Mouse (Mus musculus) neural tube, embryonic 11.5 days (tissue): Measurements from ENCODE around the gene Fam192a. TPM values are rescaled to one million over a fixed set of nuclear protein-coding genes. Genes with fewer than 3 reads are reported as not detected.

Experiments used
- ATAC-seq: fragments of 200-750 bp; cut with Nextera tagmentation; 2 replicates; pipeline ENCODE4 v1.8.0; 2017; ENCODE audit warnings: moderate number of reproducible peaks, mild to moderate bottlenecking, moderate TSS enrichment, moderate library complexity; ENCODE audit not compliant: insufficient read depth, low FRiP score, low TSS enrichment
- DNase-seq: peaks from one replicate; pipeline ENCODE4 v3.0.0-alpha.2; 2015; ENCODE audit warnings: low spot score
- H3K27ac ChIP-seq: fragments of 300-500 bp; sonication (generic); 2 replicates; pipeline ENCODE4 v1.5.1; 2014; ENCODE audit warnings: low read depth, mild to moderate bottlenecking, low read length
- H3K27me3 ChIP-seq: fragments of 300-500 bp; sonication (generic); 2 replicates; pipeline ENCODE4 v1.6.1; 2014; ENCODE audit warnings: mild to moderate bottlenecking, low read length, mixed read lengths; ENCODE audit not compliant: control insufficient read depth, insufficient read depth
- H3K36me3 ChIP-seq: fragments of 300-500 bp; sonication (generic); 2 replicates; pipeline ENCODE4 v1.6.1; 2014; ENCODE audit warnings: mild to moderate bottlenecking, low read length, moderate library complexity, mixed read lengths; ENCODE audit not compliant: control insufficient read depth, insufficient read depth
- H3K4me1 ChIP-seq: fragments of 300-500 bp; sonication (generic); 2 replicates; pipeline ENCODE4 v1.6.1; 2014; ENCODE audit warnings: low read length, mixed read lengths; ENCODE audit not compliant: control insufficient read depth, insufficient read depth
- H3K4me2 ChIP-seq: fragments of 300-500 bp; sonication (generic); 2 replicates; pipeline ENCODE4 v1.6.1; 2014; ENCODE audit warnings: low read depth, mild to moderate bottlenecking, moderate library complexity
- H3K4me3 ChIP-seq: fragments of 300-500 bp; sonication (generic); 2 replicates; pipeline ENCODE4 v1.5.1; 2014; ENCODE audit warnings: low read depth, low read length
- H3K9ac ChIP-seq: fragments of 300-500 bp; sonication (generic); 2 replicates; pipeline ENCODE4 v1.6.1; 2014; ENCODE audit warnings: mild to moderate bottlenecking, low read length
- H3K9me3 ChIP-seq: fragments of 300-500 bp; sonication (generic); 2 replicates; pipeline ENCODE4 v1.6.1; 2016; ENCODE audit warnings: low read length; ENCODE audit not compliant: control insufficient read depth
- WGBS: fragments of 180-500 bp; shearing (Covaris S2); extraction: QIAGEN DNeasy Blood & Tissue Kit; methylation state at CpG from one replicate; pipeline ENCODE4 v1.1.7; 2014; 5-methylcytosine and 5-hydroxymethylcytosine counted together
- polyA plus RNA-seq: library from polyadenylated mRNA; unstranded; fragments of >200 nt; fragmentation: Nextera tagmentation; extraction: Ambion mirVana; gene quantifications from 2 replicates; pipeline ENCODE4 v1.2.1, GENCODE M21; 2014

Fam192a gene
- polyA plus RNA-seq, 1 experiment from 2014 or later = 101 TPM

- H3K4me1 ChIP-seq = peaks cover 13% of the 10 kb centered on the region
- DNase-seq (peak; percentile 26), ATAC-seq (no peak)
- H3K27ac ChIP-seq = no peak overlapping the region
- WGBS = 54% methylated on average over 15 of the region's 15 CpGs
- H3K4me2 ChIP-seq = no peak overlapping the region; the same call in 1 of the 2 replicates
- no peak overlapping the region for H3K4me3 ChIP-seq
- no peaks in the 10 kb centered on the region for H3K27me3 ChIP-seq
- no peaks in the 10 kb centered on the region for H3K36me3 ChIP-seq
- H3K9me3 ChIP-seq = no peaks in the 10 kb centered on the region
- H3K9ac ChIP-seq = no peak overlapping the region
These were observed 35.2 kb downstream of the Fam192a start for GRCm38 (mm10) chr8:94566446-94567158.

- Histone ChIP-seq H3K36me3 (no peaks in the 10 kb centered on the region), H3K9me3 (no peaks in the 10 kb centered on the region), H3K27ac (no peak overlapping the region), H3K27me3 (no peaks in the 10 kb centered on the region), H3K4me2 (no peak overlapping the region), H3K4me3 (no peak overlapping the region), H3K9ac (no peak overlapping the region), H3K4me1 (peaks cover 18% of the 10 kb centered on the region)
- no peak for ATAC-seq
- peak; percentile 8 for DNase-seq
- 80% methylated on average over 6 of the region's 6 CpGs for WGBS
These were observed 35.8 kb downstream of the Fam192a start for GRCm38 (mm10) chr8:94566033-94566432.

- Histone ChIP-seq H3K4me2 (no peak overlapping the region), H3K9ac (no peak overlapping the region), H3K4me1 (peaks cover 20% of the 10 kb centered on the region), H3K36me3 (no peaks in the 10 kb centered on the region), H3K27me3 (no peaks in the 10 kb centered on the region), H3K27ac (no peak overlapping the region), H3K9me3 (no peaks in the 10 kb centered on the region), H3K4me3 (no peak overlapping the region)
- DNase-seq = no peak
- no peak for ATAC-seq
These were observed 37.4 kb downstream of the Fam192a start for GRCm38 (mm10) chr8:94564421-94564820.

- DNase-seq (peak; percentile 65), ATAC-seq (peak; percentile 75)
These were observed 40.5 kb downstream of the Fam192a start for GRCm38 (mm10) chr8:94561256-94561655.

GRCm38 (mm10) chr8:94557281-94557680 lies 44.5 kb downstream of the Fam192a start:
- Histone ChIP-seq H3K4me3 (no peak overlapping the region), H3K4me2 (no peak overlapping the region), H3K4me1 (peaks cover 10% of the 10 kb centered on the region), H3K27me3 (no peaks in the 10 kb centered on the region), H3K27ac (no peak overlapping the region), H3K9ac (no peak overlapping the region), H3K9me3 (no peaks in the 10 kb centered on the region), H3K36me3 (no peaks in the 10 kb centered on the region)
- ATAC-seq (no peak), DNase-seq (no peak)
- 92% methylated on average over 3 of the region's 3 CpGs for WGBS

More at GRCm38 (mm10) chr8:94561256-94561655, 40.5 kb downstream of the Fam192a start:
- Histone ChIP-seq H3K36me3 (no peaks in the 10 kb centered on the region), H3K4me3 (no peak overlapping the region), H3K4me2 (no peak overlapping the region), H3K27me3 (no peaks in the 10 kb centered on the region), H3K27ac (no peak overlapping the region), H3K9ac (no peak overlapping the region), H3K9me3 (no peaks in the 10 kb centered on the region), H3K4me1 (peaks cover 8% of the 10 kb centered on the region; the same call in 1 of the 2 replicates)
- WGBS = 40% methylated on average over 5 of the region's 5 CpGs

GRCm38 (mm10) chr8:94552696-94553095 lies 49.1 kb downstream of the Fam192a start:
- Histone ChIP-seq H3K4me1 (peaks cover 16% of the 10 kb centered on the region), H3K4me3 (no peak overlapping the region), H3K36me3 (no peaks in the 10 kb centered on the region), H3K9me3 (no peaks in the 10 kb centered on the region), H3K27me3 (no peaks in the 10 kb centered on the region), H3K9ac (no peak overlapping the region), H3K27ac (no peak overlapping the region), H3K4me2 (no peak overlapping the region)
- no peak for DNase-seq
- no peak for ATAC-seq
- WGBS = 67% methylated on average over 2 of the region's 2 CpGs

- Histone ChIP-seq H3K27me3 (no peaks in the 10 kb centered on the region), H3K4me3 (no peak overlapping the region), H3K9me3 (no peaks in the 10 kb centered on the region), H3K36me3 (no peaks in the 10 kb centered on the region), H3K4me2 (no peak overlapping the region), H3K9ac (peak overlapping the region; percentile 10; the same call in 1 of the 2 replicates), H3K27ac (0 out of 2 replicates have a peak overlapping the region, but pooled peaks have one; percentile 20), H3K4me1 (peaks cover 16% of the 10 kb centered on the region)
- 37% methylated on average over 17 of the region's 17 CpGs for WGBS
- ATAC-seq (peak; percentile 87), DNase-seq (peak; percentile 77)
These were observed 50.0 kb downstream of the Fam192a start for GRCm38 (mm10) chr8:94551471-94552422.

- no peak for ATAC-seq
- Histone ChIP-seq H3K4me2 (no peak overlapping the region), H3K36me3 (no peaks in the 10 kb centered on the region), H3K4me1 (peaks cover 16% of the 10 kb centered on the region), H3K9me3 (no peaks in the 10 kb centered on the region), H3K9ac (no peak overlapping the region), H3K27me3 (no peaks in the 10 kb centered on the region), H3K27ac (no peak overlapping the region), H3K4me3 (no peak overlapping the region)
- no peak for DNase-seq
- 88% methylated on average over 5 of the region's 5 CpGs for WGBS
These were observed 51.8 kb downstream of the Fam192a start for GRCm38 (mm10) chr8:94549998-94550397.
